Mouse (Mus musculus) CH12.LX (cell line): ENCODE results near the gene Chit1.

Source experiments
- BHLHE40 ChIP-seq: IDR thresholded peaks from 2 replicates; pipeline ENCODE4 v1.6.1; 2011; ENCODE audit warnings: mild to moderate bottlenecking, low read depth, low read length, improper control_type of control experiment
- CTCF ChIP-seq, 2 experiments: IDR thresholded peaks in 1 of 2; conservative IDR thresholded peaks in 1 of 2; 2 replicates each; pipeline ENCODE4 v1.5.1; 2011 to 2012; ENCODE audit warnings: low read depth in 2 of 2, low read length in 2 of 2, improper control_type of control experiment in 1 of 2, inconsistent platforms in 1 of 2, mild to moderate bottlenecking in 1 of 2, moderate library complexity in 1 of 2
- EP300 ChIP-seq: IDR thresholded peaks from 2 replicates; pipeline ENCODE4 v1.6.1; 2011; ENCODE audit warnings: low read length, improper control_type of control experiment
- KAT2A ChIP-seq: IDR thresholded peaks from 2 replicates; pipeline ENCODE4 v1.6.1; 2012; ENCODE audit warnings: low read length, improper control_type of control experiment, inconsistent platforms; ENCODE audit not compliant: insufficient replicate concordance
- MAFK ChIP-seq: IDR thresholded peaks from 2 replicates; pipeline ENCODE4 v1.6.1; 2011; ENCODE audit warnings: low read length, improper control_type of control experiment; ENCODE audit not compliant: insufficient replicate concordance
- MAZ ChIP-seq: IDR thresholded peaks from 2 replicates; pipeline ENCODE4 v1.6.1; 2012; ENCODE audit warnings: low read depth, mild to moderate bottlenecking, inconsistent platforms, low read length, improper control_type of control experiment, moderate library complexity
- MEF2A ChIP-seq: IDR thresholded peaks from 2 replicates; pipeline ENCODE4 v1.6.1; 2014; ENCODE audit warnings: low read depth, mild to moderate bottlenecking, inconsistent platforms, low read length, improper control_type of control experiment, borderline replicate concordance
- MXI1 ChIP-seq: IDR thresholded peaks from 2 replicates; pipeline ENCODE4 v1.6.1; 2011; ENCODE audit warnings: mild to moderate bottlenecking, low read depth, low read length, improper control_type of control experiment
- POLR2A ChIP-seq: IDR thresholded peaks from 2 replicates; pipeline ENCODE4 v1.6.1; 2011; ENCODE audit warnings: low read depth, mild to moderate bottlenecking, improper control_type of control experiment, low read length
- POLR2AphosphoS2 ChIP-seq: IDR thresholded peaks from 2 replicates; pipeline ENCODE4 v1.6.1; 2011; ENCODE audit warnings: low read depth, low read length, improper control_type of control experiment
- TBP ChIP-seq: conservative IDR thresholded peaks from 2 replicates; pipeline ENCODE4 v1.6.1; 2011; ENCODE audit warnings: low read depth, low read length, improper control_type of control experiment
- ZMIZ1 ChIP-seq: IDR thresholded peaks from 2 replicates; pipeline ENCODE4 v1.6.1; 2012; ENCODE audit warnings: low read depth, mild to moderate bottlenecking, inconsistent platforms, low read length, improper control_type of control experiment
- ZNF384 ChIP-seq: IDR thresholded peaks from 2 replicates; pipeline ENCODE4 v1.6.1; 2012; ENCODE audit warnings: low read depth, low read length, improper control_type of control experiment, inconsistent platforms

GRCm38 (mm10) chr1:134063086-134063772 is 47.8 kb upstream of the Chit1 start:
- TF ChIP-seq POLR2A, result peak; percentile 45
- TF ChIP-seq CTCF (conservative IDR thresholded peaks at IDR 0.05 in 1 of 2, IDR thresholded peaks at IDR 0.05 in 1 of 2; ENCODE audit: low read depth in 2 of 2, low read length in 2 of 2), result no peak
- no peak; the same call in 1 of the 2 replicates for TF ChIP-seq MXI1
- no peak for TF ChIP-seq MAFK
- TF ChIP-seq MAZ, result no peak
- TF ChIP-seq TBP, result no peak
- TF ChIP-seq ZMIZ1, result no peak
- no peak for TF ChIP-seq ZNF384
- TF ChIP-seq BHLHE40, result peak; percentile 93
- peak; percentile 71 for TF ChIP-seq MEF2A
- TF ChIP-seq POLR2AphosphoS2, result no peak
- no peak for TF ChIP-seq EP300
- 0 out of 2 replicates have a peak, but pooled peaks have one; percentile 30 for TF ChIP-seq KAT2A
